In the genomic region with DNA sequence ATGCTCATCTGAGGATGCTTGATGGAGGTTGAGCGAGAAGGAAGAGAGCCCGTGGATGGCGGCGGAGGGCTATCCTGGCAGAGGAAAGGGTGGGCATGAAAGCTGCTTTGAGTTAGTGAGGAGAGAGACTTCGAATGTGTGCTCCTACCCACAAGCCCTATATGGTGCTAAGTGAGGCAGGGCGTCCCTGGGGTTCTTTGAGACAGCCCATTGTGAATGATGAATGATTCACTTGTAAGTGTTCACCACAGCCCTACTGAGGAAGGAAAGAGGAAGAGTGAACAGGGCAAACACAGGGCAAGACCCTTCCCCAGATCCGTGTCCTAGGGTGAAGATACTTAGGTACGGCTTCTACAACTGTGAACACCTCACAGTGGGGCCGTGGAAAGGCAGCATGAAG, we compare ENCODE assay signal across 24 mouse cellular contexts. TPM values are rescaled to one million over a fixed set of nuclear protein-coding genes. Genes with fewer than 3 reads are reported as not detected.
DNase-seq lines count a peak whose midpoint lies in the region; ATAC-seq and TF ChIP-seq lines count a peak whose summit lies in the region.
"Had no signal": no experiment of that assay in that cellular context is flagged by ENCODE, and none has a peak within 500 bp of the region (broad histone marks: within the 10 kb centered on the region; RNA-seq: fewer than 3 reads in every experiment).

No protein-coding gene starts in this region.

- 72% methylated on average over 9 of the region's 9 CpGs for WGBS in heart, adult 2 months
- 73% methylated on average over 9 of the region's 9 CpGs for WGBS in lung, embryonic 14.5 days
- 66% methylated on average over 9 of the region's 9 CpGs for WGBS in stomach, embryonic 16.5 days
- 88% methylated on average over 9 of the region's 9 CpGs for WGBS in midbrain, embryonic 15.5 days

- intact Hi-C loops in heart, adult 2 months (cut with DNase I), result no loop called here
- intact Hi-C loops in left cerebral cortex, postnatal 36 days (cut with DNase I), result no loop called here

- no peak overlapping the region for H3K4me3 ChIP-seq in heart, adult 2 months
- H3K4me3 ChIP-seq in lung, embryonic 14.5 days (ENCODE audit: low read depth, low read length), result no peak overlapping the region
- H3K4me3 ChIP-seq in embryonic fibroblast, embryonic 13.5 days (ENCODE audit: insufficient read depth, low read length), result no peak overlapping the region
- H3K4me3 ChIP-seq in stomach, embryonic 16.5 days (replicated peaks; ENCODE audit: low read length), result no peak overlapping the region
- H3K4me3 ChIP-seq in midbrain, embryonic 15.5 days, result no peak overlapping the region
- H3K4me3 ChIP-seq: erythroblast, embryonic 14.5 days; heart, embryonic 12.5 days; hindbrain, embryonic 13.5 days; intestine, embryonic 15.5 days; layer of hippocampus, adult 2 months; limb, embryonic 15.5 days; midbrain, embryonic 13.5 days had no signal

- H3K36me3 ChIP-seq in heart, adult 2 months (ENCODE audit: control insufficient read depth, insufficient read depth, low read length), result no peaks in the 10 kb centered on the region
- no peaks in the 10 kb centered on the region for H3K36me3 ChIP-seq in lung, embryonic 14.5 days (ENCODE audit: insufficient read depth)
- no peaks in the 10 kb centered on the region for H3K36me3 ChIP-seq in stomach, embryonic 16.5 days (ENCODE audit: control insufficient read depth, insufficient read depth, low read length)
- H3K36me3 ChIP-seq in midbrain, embryonic 15.5 days (replicated peaks), result no peaks in the 10 kb centered on the region
- H3K36me3 ChIP-seq: heart, embryonic 12.5 days; hindbrain, embryonic 13.5 days; intestine, embryonic 15.5 days; limb, embryonic 15.5 days; midbrain, embryonic 13.5 days had no signal

- H3K27me3 ChIP-seq in heart, adult 2 months (ENCODE audit: control insufficient read depth, insufficient read depth, low read length), result no peaks in the 10 kb centered on the region
- no peaks in the 10 kb centered on the region for H3K27me3 ChIP-seq in lung, embryonic 14.5 days (ENCODE audit: insufficient read depth, low read length)
- H3K27me3 ChIP-seq in stomach, embryonic 16.5 days (ENCODE audit: control insufficient read depth, insufficient read depth, low read length), result no peaks in the 10 kb centered on the region
- no peaks in the 10 kb centered on the region for H3K27me3 ChIP-seq in midbrain, embryonic 15.5 days (replicated peaks)
- H3K27me3 ChIP-seq: hindbrain, embryonic 13.5 days; intestine, embryonic 15.5 days; limb, embryonic 15.5 days; midbrain, embryonic 13.5 days; Patski had no signal

- no peak for TF ChIP-seq POLR2A in heart, adult 2 months (IDR thresholded peaks at IDR 0.05; ENCODE audit: insufficient read depth, low read depth, low read length)
- no peak for TF ChIP-seq POLR2A in embryonic fibroblast, embryonic 13.5 days (IDR thresholded peaks at IDR 0.05; ENCODE audit: low read depth, low read length)

- DNase-seq in heart, adult 2 months, result no peak
- DNase-seq in heart, adult 9 months (ENCODE audit: low spot score in 2 of 2), result no peak
- no peak for DNase-seq in lung, embryonic 14.5 days
- DNase-seq in lung, postnatal 10 days, result no peak
- DNase-seq in left cerebral cortex, postnatal 36 days (ENCODE audit: low spot score in 2 of 2), result no peak
- DNase-seq: B cell, adult 2 months; cerebellum, adult 9-11 months; kidney, postnatal 10 days; liver, postnatal 0 days had no signal

- no peak overlapping the region for H3K9ac ChIP-seq in heart, adult 2 months (ENCODE audit: low read depth, low read length)
- no peak overlapping the region for H3K9ac ChIP-seq in lung, embryonic 14.5 days
- 0 out of 2 replicates have a peak overlapping the region, but pooled peaks have one; percentile 26 for H3K9ac ChIP-seq in stomach, embryonic 16.5 days (ENCODE audit: low read length)
- H3K9ac ChIP-seq in midbrain, embryonic 15.5 days, result no peak overlapping the region
- H3K9ac ChIP-seq: heart, embryonic 12.5 days; hindbrain, embryonic 13.5 days; intestine, embryonic 15.5 days; limb, embryonic 15.5 days; liver, postnatal 0 days; midbrain, embryonic 13.5 days had no signal

- ATAC-seq in lung, embryonic 14.5 days (ENCODE audit: insufficient read depth), result no peak
- ATAC-seq in stomach, embryonic 16.5 days (ENCODE audit: insufficient read depth, low FRiP score), result no peak
- ATAC-seq in midbrain, embryonic 15.5 days (replicated peaks), result no peak
- ATAC-seq: forebrain, embryonic 16.5 days; intestine, embryonic 15.5 days; midbrain, embryonic 13.5 days had no signal

- TF ChIP-seq CTCF in heart, adult 2 months (IDR thresholded peaks at IDR 0.05), result no peak
- TF ChIP-seq CTCF in lung, embryonic 14.5 days (IDR thresholded peaks at IDR 0.05; ENCODE audit: low read depth), result no peak
- no peak for TF ChIP-seq CTCF in embryonic fibroblast, embryonic 13.5 days (IDR thresholded peaks at IDR 0.05; ENCODE audit: borderline replicate concordance, insufficient read depth, low read length)

- peak overlapping the region; percentile 74 for H3K27ac ChIP-seq in heart, adult 2 months
- H3K27ac ChIP-seq in lung, embryonic 14.5 days (ENCODE audit: low read depth), result peak overlapping the region; percentile 33; the same call in 1 of the 2 replicates
- peak overlapping the region; percentile 96 for H3K27ac ChIP-seq in embryonic fibroblast, embryonic 13.5 days (ENCODE audit: insufficient read depth, low read length)
- H3K27ac ChIP-seq in stomach, embryonic 16.5 days (ENCODE audit: low read length), result no peak overlapping the region
- H3K27ac ChIP-seq in midbrain, embryonic 15.5 days, result no peak overlapping the region
- H3K27ac ChIP-seq: hindbrain, embryonic 13.5 days; intestine, embryonic 15.5 days; layer of hippocampus, adult 2 months; limb, embryonic 15.5 days; midbrain, embryonic 13.5 days had no signal

- H3K4me1 ChIP-seq in heart, adult 2 months (ENCODE audit: control insufficient read depth, insufficient read depth, low read length), result peaks cover 30% of the 10 kb centered on the region
- peaks cover 14% of the 10 kb centered on the region; the same call in 1 of the 2 replicates for H3K4me1 ChIP-seq in lung, embryonic 14.5 days (ENCODE audit: insufficient read depth)
- peaks cover 32% of the 10 kb centered on the region for H3K4me1 ChIP-seq in embryonic fibroblast, embryonic 13.5 days (ENCODE audit: control insufficient read depth, insufficient read depth, low read length)
- H3K4me1 ChIP-seq in stomach, embryonic 16.5 days (ENCODE audit: control insufficient read depth, insufficient read depth, low read length), result peaks cover 20% of the 10 kb centered on the region
- no peaks in the 10 kb centered on the region for H3K4me1 ChIP-seq in midbrain, embryonic 15.5 days
- H3K4me1 ChIP-seq: midbrain, embryonic 13.5 days had no signal

- no peaks in the 10 kb centered on the region for H3K9me3 ChIP-seq in lung, embryonic 14.5 days (ENCODE audit: low read depth, low read length)
- no peaks in the 10 kb centered on the region for H3K9me3 ChIP-seq in stomach, embryonic 16.5 days (replicated peaks; ENCODE audit: control insufficient read depth, low read length)
- H3K9me3 ChIP-seq in midbrain, embryonic 15.5 days, result no peaks in the 10 kb centered on the region
- H3K9me3 ChIP-seq: heart, embryonic 12.5 days; hindbrain, embryonic 13.5 days; intestine, embryonic 15.5 days; limb, embryonic 15.5 days; midbrain, embryonic 13.5 days had no signal

- no peak for TF ChIP-seq EP300 in heart, adult 2 months (IDR thresholded peaks at IDR 0.05; ENCODE audit: insufficient read depth, low read depth, low read length)

- H3K79me2 ChIP-seq in heart, adult 2 months (replicated peaks; ENCODE audit: control insufficient read depth, insufficient read depth, low read length), result no peaks in the 10 kb centered on the region

- H3K4me2 ChIP-seq in lung, embryonic 14.5 days, result no peak overlapping the region
- H3K4me2 ChIP-seq in stomach, embryonic 16.5 days (ENCODE audit: low read depth, low read length), result no peak overlapping the region
- no peak overlapping the region for H3K4me2 ChIP-seq in midbrain, embryonic 15.5 days
- H3K4me2 ChIP-seq: heart, embryonic 12.5 days; hindbrain, embryonic 13.5 days; intestine, embryonic 15.5 days; limb, embryonic 15.5 days; midbrain, embryonic 13.5 days had no signal

RNA-seq across cellular contexts. Expression of gene Foxs1, which starts 6.1 kb away (rescaled TPM):
- 1 to 10 TPM; 1.7 to 3.5 TPM for total RNA-seq in heart, adult 2 months (2021)
- 9.0 and 10.5 TPM in 2 replicates for polyA plus RNA-seq in heart, adult 2 months (2012; rRNA removed)
- 3.9 and 4.8 TPM in 2 replicates for polyA plus RNA-seq in lung, embryonic 14.5 days (2014; fragmentation: Nextera tagmentation; extraction: Ambion mirVana)
- 12.2 and 30.1 TPM in 2 replicates for polyA plus RNA-seq in embryonic fibroblast, embryonic 13.5 days (2011; ENCODE audit: insufficient read length, low read depth, missing spikeins)
- 4.5 and 5.3 TPM in 2 replicates for polyA plus RNA-seq in stomach, embryonic 16.5 days (2015; fragmentation: Nextera tagmentation; extraction: Ambion mirVana)
- total RNA-seq in left cerebral cortex, postnatal 36 days (2021), result under 1 TPM; 0.49 to 0.50 TPM
- polyA plus RNA-seq in midbrain, embryonic 15.5 days (2015; fragmentation: Nextera tagmentation; extraction: Ambion mirVana), result 4.3 and 4.4 TPM in 2 replicates
- polyA plus RNA-seq: erythroblast, embryonic 14.5 days had no signal

RNA-seq across cellular contexts. Expression of gene Mylk2, which starts 15.7 kb away (rescaled TPM):
- total RNA-seq in heart, adult 2 months (2021), result under 1 TPM; 0.08 to 0.09 TPM
- 0.18 and 0.29 TPM in 2 replicates for polyA plus RNA-seq in heart, adult 2 months (2012; rRNA removed)
- not detected in 2 replicates for polyA plus RNA-seq in lung, embryonic 14.5 days (2014; fragmentation: Nextera tagmentation; extraction: Ambion mirVana)
- 0.93 and 1.1 TPM in 2 replicates for polyA plus RNA-seq in embryonic fibroblast, embryonic 13.5 days (2011; ENCODE audit: insufficient read length, low read depth, missing spikeins)
- 0.07 and 1.8 TPM in 2 replicates for polyA plus RNA-seq in stomach, embryonic 16.5 days (2015; fragmentation: Nextera tagmentation; extraction: Ambion mirVana)
- total RNA-seq in left cerebral cortex, postnatal 36 days (2021), result not detected
- not detected in 2 replicates for polyA plus RNA-seq in midbrain, embryonic 15.5 days (2015; fragmentation: Nextera tagmentation; extraction: Ambion mirVana)
- total RNA-seq: adrenal gland, postnatal 36 days; layer of hippocampus, adult 2 months; left cerebral cortex, adult 18-20 months had no signal
- polyA plus RNA-seq: erythroblast, embryonic 14.5 days; forebrain, embryonic 16.5 days; hindbrain, embryonic 13.5 days; liver, postnatal 0 days had no signal

RNA-seq across cellular contexts. Expression of gene Dusp15, which starts 24.6 kb away (rescaled TPM):
- not detected for total RNA-seq in heart, adult 2 months (2021)
- 0.25 and 0.26 TPM in 2 replicates for polyA plus RNA-seq in heart, adult 2 months (2012; rRNA removed)
- 0.14 TPM in 1 of 2 replicates, not detected in the other for polyA plus RNA-seq in lung, embryonic 14.5 days (2014; fragmentation: Nextera tagmentation; extraction: Ambion mirVana)
- 2.2 and 3.5 TPM in 2 replicates for polyA plus RNA-seq in embryonic fibroblast, embryonic 13.5 days (2011; ENCODE audit: insufficient read length, low read depth, missing spikeins)
- 0.06 and 0.24 TPM in 2 replicates for polyA plus RNA-seq in stomach, embryonic 16.5 days (2015; fragmentation: Nextera tagmentation; extraction: Ambion mirVana)
- 10 to 100 TPM; 14.7 to 23.6 TPM for total RNA-seq in left cerebral cortex, postnatal 36 days (2021)
- 9.9 and 14.0 TPM in 2 replicates for polyA plus RNA-seq in midbrain, embryonic 15.5 days (2015; fragmentation: Nextera tagmentation; extraction: Ambion mirVana)
- polyA plus RNA-seq: erythroblast, embryonic 14.5 days; liver, postnatal 0 days had no signal

RNA-seq across cellular contexts. Expression of gene Ttll9, which starts 35.4 kb away (rescaled TPM):
- total RNA-seq in heart, adult 2 months (2021), result not detected
- 0.61 TPM in 1 of 2 replicates, not detected in the other for polyA plus RNA-seq in heart, adult 2 months (2012; rRNA removed)
- 0.20 and 0.59 TPM in 2 replicates for polyA plus RNA-seq in lung, embryonic 14.5 days (2014; fragmentation: Nextera tagmentation; extraction: Ambion mirVana)
- polyA plus RNA-seq in embryonic fibroblast, embryonic 13.5 days (2011; ENCODE audit: insufficient read length, low read depth, missing spikeins), result not detected in 2 replicates
- 0.27 TPM in 2 replicates for polyA plus RNA-seq in stomach, embryonic 16.5 days (2015; fragmentation: Nextera tagmentation; extraction: Ambion mirVana)
- 1 to 10 TPM; 1.3 to 3.6 TPM for total RNA-seq in left cerebral cortex, postnatal 36 days (2021)
- 8.8 and 8.9 TPM in 2 replicates for polyA plus RNA-seq in midbrain, embryonic 15.5 days (2015; fragmentation: Nextera tagmentation; extraction: Ambion mirVana)
- total RNA-seq: gastrocnemius, adult 8-10 months had no signal
- polyA plus RNA-seq: erythroblast, embryonic 14.5 days had no signal

Comparison
In these comparisons a context has a peak if more than half of its experiments do, and no peak if none do; other contexts are left out.
1. H3K27ac ChIP-seq: peak in heart, adult 2 months (single experiment), lung, embryonic 14.5 days (single experiment) and embryonic fibroblast, embryonic 13.5 days (single experiment); none in stomach, embryonic 16.5 days (single experiment) and midbrain, embryonic 15.5 days (single experiment).